Mouse (Mus musculus) G1E (cell line): ENCODE data around the gene Ube2n.

Experiments
- CTCF ChIP-seq: IDR thresholded peaks from 2 replicates; pipeline ENCODE4 v1.5.1; 2012; ENCODE audit warnings: low read depth, low read length, inconsistent platforms, mixed read lengths
- GATA1 ChIP-seq: IDR thresholded peaks from 2 replicates; pipeline ENCODE4 v1.6.1; 2012; ENCODE audit warnings: borderline replicate concordance, low read length, inconsistent platforms, mixed read lengths
- GATA2 ChIP-seq: IDR thresholded peaks from 2 replicates; pipeline ENCODE4 v1.6.1; 2012; ENCODE audit warnings: low read depth, low read length, inconsistent platforms, borderline replicate concordance
- POLR2AphosphoS5 ChIP-seq: IDR thresholded peaks from 2 replicates; pipeline ENCODE4 v1.6.1; 2012; ENCODE audit warnings: low read depth, low read length, inconsistent platforms; ENCODE audit not compliant: insufficient replicate concordance
- TAL1 ChIP-seq: conservative IDR thresholded peaks from 2 replicates; pipeline ENCODE4 v1.6.1; 2012; ENCODE audit warnings: low read depth, low read length, inconsistent platforms, mixed read lengths

DNA sequence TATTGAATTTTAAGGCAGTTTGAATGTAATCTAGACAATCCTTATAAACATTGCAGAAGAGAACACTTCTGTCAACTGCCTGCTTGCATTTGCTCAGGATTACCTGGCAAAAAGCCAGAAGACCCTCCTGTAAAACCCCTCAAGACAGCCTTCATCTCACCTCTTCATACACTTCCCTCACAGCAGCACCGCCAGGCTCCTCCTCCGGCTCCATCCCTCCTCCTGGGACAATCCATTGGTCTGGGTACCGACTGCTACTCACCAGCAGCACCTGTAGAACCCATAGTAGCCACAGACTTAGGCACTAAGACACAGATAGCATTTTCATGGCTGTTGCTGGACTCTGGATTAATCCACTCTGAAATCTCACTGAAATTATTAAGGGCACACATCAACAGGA lies 37.4 kb downstream of the Ube2n start:
- TF ChIP-seq GATA1 (no peak), CTCF (no peak), POLR2AphosphoS5 (no peak), TAL1 (no peak), GATA2 (no peak)
